Mouse (Mus musculus) adipocyte (in vitro differentiated cells): ENCODE measurements around the gene Cyfip2.

Source experiments
- DNase-seq: peaks from one replicate; pipeline ENCODE4 v3.0.0-alpha.2; 2016; ENCODE audit warnings: low spot score

Cyfip2 gene

DNA sequence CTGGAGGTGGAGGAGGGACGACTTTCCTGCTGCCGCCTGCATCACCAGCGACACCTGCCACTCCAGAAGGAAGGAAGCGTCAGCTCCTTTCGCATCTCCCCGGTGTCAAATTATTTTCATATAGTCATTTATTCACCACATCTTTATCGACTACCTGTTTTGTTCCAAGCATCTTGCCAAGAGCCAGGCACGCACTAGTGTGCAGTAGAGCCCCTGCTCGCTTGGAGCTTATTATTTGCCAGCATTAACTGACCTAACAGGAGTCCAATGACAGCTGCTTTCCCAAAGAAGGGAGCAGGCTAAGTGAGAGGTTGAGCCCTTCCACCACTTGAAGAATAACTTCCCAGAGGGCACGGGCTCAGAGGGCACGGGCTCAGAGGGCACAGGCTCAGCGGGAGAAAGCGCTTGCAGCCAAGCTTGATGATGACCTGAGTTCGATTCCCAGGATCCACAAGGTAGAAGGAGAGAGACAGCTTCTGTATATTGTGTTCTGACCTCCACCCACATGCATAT lies at the start of gene Cyfip2:
Cyfip2 (minus strand) TSS at position 337 of the 513 bp plus-strand sequence.
- DNase-seq = no peak

DNA sequence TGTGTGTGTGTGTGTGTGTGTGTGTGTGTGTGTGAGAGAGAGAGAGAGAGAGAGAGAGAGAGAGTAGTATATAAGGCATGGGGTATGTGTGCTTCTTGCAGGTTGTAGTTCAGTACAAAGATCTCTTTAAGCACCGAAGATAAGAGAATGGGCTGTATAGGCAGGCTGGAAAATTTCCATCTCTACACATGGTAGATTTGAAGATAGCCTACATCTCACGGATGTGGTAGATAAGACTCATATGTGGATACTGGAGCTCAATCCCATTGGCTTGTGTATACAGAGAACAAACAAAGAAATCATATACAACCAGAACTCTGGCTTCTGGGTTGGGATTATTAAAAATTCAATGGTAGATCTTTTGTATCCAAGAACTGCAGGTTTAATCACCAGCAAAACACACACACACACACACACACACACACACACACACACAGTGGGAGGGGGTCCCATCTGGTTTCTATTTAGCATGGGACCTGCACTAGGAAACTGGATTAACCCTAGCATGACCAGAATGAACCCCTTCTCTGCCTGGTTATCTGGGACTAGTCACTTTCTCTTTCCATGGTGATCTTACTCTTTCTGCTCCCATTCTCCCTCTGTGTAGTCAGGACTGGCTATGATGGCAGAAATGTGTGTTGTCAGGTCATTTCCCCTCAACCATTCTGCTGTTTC lies 48.5 kb upstream of the Cyfip2 start:
- no peak for DNase-seq

DNA sequence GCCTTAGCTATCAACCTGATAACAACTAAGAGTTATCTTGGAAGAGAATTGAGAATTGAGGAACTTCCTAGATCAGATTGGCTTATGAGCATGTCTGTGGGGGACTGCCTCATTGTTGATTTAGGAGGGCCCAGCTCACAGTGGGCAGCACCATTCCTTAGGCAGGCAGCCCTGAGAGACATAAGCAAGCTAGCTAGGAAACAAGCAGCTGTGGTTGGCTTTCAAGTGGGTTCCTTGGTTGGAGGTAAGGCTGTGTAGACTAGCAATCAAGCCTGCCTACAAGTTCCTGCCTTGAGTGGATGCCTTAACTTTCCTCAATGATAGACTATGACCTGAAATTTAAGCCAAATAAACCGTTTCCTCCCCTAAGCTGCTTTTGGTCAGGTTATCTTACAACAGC lies 45.7 kb upstream of the Cyfip2 start:
- no peak for DNase-seq

DNA sequence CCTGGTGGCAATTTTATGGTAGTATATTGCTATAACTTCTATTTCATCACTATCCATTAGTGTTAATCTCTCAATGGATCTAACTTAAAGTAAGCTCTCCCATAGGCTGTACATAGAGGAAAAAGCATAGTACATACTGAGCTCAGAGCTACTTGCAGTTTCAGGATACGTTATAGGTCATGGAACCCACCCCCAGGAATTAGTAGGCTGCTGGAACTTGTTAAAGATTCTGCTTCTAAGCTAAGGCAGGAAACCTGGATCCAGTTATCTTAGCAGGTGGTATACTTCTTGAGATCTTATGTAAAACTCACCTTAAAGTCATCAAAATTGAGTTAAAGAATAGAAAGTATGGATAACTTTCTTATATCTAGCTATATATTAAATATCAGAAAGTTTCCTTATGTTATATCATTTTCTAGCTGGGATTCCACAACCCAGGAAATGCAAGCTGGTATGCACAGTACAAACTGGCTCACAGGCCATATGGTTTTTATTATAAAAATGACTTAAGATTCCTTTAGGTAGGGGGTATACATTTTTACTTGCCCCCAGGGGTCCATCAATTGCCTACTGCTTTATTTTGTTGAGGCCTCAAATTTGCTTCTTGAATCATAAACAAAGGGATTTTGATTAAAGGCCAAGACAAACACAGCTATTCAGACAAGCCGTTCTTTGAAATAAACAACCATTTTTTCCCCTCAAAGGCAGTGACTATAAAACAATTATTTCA lies 37.2 kb upstream of the Cyfip2 start:
- DNase-seq = no peak

DNA sequence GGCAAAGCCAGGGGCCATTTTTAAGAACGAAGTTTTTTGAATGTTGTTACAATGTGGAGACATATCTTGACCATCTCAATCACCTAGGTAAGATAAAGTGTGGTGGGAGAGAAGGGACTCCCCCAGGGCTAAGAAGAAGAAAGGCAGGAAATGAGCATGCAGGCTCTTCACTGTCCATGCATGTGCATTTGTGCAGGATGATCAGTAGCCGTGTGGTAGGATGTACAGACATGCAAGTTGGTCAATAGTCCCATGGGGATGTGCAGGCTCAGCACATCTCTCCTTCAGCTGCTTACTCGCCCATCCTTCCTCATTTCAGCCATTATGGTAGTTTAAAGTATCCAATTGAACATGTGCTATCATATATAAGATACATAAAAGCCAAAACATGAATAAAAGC lies 35.8 kb upstream of the Cyfip2 start:
- DNase-seq = no peak

DNA sequence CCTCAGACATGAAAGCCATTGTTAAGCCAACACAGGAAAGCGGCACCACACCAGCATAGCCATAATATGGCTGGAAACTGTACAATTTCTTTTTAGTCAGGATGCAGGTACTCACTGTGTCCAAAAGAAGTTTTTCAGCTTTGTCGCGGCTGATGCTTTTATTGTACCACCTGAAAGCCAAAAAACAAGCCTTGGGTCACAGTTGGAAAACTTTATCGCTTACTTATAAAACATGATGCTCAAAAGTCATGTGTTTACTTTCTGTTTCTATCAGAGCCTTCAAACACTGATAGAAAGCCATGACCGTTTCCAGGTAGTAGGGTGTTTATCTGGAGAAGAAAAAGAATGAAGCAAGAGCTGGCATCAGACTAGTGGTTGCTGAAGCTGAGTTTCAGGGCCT lies 35.1 kb upstream of the Cyfip2 start:
- DNase-seq = no peak

DNA sequence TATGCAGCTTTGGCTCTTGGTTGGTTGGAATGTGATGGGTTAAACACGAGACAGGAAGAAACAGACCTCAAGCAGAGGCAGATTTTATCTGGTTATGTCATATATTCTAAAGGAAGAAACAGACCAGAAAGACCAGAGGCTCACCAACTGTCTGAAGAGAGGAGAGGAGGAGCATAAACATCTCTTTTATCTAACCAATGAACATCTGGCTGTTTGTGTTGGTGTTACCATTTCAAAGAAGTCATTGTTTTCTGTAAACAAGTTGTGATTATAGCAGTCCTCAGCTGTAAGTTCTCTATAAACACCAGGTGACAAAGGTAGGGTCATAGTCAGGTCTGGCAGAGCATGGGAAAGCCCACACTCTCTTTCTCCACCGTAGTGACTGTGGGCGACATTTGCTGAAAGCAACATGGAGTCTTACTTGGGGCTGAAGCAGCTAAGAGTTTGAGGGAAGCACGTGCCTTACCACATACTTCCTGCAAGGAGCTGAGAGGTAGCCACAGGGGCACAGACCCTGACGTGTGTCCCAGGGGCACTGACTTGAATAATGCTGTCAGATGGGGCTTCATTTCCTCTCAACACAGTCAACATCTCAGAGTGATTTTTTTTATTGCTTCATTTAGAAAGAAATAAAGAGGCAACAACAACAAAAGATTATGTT lies 31.4 kb upstream of the Cyfip2 start:
- no peak for DNase-seq

DNA sequence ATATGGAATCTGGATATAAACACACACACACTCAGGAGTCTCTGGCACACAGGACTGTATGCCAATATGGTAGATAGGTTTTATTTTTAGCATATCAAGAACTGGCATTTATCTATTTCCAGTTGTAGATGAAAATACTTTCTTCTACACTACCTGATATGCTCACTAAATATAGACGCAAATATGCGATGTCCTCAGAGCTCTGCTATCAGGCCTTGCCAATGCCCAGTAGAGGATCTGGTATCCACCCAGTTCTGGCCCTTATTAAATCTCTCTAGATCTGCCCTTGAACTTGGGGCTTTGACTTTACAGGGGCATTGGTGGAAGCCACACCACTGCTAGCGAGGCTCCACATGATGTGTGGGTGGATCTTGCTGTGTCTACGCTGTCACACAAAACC lies 29.3 kb upstream of the Cyfip2 start:
- no peak for DNase-seq

DNA sequence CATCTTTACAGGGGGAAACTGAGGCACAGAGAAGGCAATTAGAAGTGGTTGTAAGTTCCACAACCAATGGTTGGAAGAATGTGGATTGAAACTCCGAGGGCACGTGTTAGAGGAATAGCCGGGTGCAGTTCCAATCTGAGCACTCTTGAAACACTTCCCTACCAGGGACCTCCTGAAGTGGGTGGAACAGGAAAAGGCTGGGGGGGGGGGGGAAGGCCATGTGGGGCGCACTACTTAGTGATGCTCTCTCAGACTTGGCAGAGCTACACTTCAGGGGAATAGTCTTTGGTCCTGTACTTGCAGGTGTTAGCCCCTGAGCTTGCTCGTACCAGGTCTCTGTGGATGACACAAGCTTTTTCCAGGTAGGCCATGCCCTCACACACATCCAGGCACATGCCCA lies 23.4 kb upstream of the Cyfip2 start:
- no peak for DNase-seq

DNA sequence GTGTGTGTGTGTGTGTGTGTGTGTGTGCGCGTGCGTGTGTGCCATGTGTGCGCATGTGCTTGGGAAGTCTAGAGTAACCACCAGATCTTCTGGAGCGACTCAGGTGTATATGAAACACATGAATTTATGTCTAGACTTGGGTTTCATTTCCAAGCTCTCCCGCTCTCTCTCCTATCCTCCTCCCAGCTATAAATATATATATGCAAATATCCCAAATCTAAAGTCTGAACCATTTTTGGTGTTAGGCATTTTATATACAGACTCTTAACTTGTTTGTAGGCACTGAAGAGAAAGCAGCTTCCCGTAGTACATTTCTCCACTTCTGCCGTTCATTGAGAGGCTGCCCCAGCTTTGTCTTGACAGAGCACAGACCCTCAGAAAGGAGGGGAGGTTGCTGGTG lies 19.6 kb upstream of the Cyfip2 start:
- no peak for DNase-seq

DNA sequence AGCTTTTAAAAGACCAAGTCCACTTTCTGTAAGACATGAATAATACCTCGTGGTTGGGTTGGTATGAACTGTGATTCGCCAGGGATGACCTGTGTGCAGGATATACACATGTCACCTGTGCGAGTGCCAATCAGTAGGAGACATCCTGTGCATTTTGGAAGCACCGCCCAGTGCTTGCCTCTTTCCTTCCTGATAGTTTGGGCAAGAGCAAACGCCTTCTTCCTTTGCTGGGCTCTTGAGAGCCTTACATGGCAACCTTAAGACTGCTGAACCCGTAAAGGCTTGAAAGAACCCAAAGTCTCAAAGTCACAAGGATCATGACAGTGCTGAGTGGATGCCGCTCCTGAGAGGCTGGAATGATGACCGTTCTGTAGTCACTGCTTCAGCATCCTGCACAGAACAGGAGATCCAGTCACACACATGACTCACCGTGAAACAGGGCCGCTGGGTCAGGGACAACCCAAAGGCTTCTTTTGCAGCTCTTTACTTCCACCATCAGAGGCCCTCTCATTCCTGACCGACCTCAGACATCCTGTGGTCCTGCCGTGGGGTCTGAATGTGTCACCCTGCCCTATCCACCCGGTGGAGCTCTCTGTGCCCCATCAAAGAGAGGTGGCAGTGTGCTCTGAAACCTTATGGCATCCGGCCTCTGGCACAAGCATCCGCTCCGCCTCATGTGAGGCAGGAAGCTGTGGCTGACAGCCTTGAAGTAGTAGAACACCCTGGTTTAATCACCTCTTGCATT lies 13.8 kb upstream of the Cyfip2 start:
- DNase-seq = no peak

DNA sequence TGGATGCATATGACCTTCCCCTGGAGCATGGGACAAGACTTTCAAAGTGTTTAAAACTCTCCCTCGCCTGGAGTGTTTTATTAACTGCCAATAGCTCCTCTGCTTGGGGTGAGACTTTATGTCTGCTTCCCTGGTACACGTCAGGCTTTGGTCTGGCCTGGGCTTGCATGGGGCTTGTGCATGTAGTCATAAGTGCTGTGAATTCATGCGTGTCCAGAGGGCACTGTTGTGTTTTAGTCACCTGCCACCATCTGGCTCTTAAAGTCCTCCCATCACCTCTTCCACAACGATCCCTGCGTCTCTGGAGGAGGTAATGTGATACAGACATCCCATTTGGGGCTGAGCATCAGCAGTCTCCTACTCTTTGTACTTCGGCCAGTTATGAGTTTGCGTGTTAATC lies 8.9 kb upstream of the Cyfip2 start:
- DNase-seq = no peak

DNA sequence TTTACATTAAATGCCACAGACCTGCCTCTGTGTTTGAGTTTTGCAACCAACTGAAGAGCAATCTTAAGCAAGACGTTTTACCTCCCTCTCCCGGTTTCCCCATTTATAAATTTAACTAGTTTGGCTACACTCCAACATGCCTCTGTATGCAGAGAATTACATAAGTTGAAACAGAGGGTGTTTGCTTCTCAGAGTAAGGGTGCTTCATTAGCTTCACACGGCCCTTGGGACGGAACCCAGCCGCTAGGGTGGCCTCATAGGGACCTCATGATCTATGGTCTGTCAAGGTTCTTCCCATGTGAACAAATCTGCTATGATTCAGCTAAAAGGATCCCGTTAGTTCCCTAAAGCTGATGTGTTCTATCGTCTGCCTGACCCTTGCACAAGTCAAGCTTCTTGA lies 1.9 kb upstream of the Cyfip2 start:
- DNase-seq = no peak

DNA sequence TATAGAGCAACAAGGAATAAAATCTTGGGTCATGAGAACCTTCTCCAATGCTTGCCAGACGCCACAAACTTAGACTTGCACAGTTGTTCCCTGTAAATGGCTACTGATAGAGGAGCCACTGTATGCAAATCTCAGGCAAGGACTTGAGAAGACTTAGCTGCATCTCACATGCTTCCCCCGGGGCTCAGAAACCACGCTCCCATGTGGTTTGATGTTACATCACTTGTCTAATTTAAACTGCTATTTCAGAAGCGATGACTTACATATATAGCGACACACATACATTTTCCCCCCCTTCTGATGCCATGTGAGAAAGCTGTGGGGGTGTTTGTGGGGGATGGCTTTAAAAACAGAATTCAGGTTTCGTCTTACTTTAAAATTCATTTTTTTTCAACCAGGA lies 1.2 kb upstream of the Cyfip2 start:
- no peak for DNase-seq

DNA sequence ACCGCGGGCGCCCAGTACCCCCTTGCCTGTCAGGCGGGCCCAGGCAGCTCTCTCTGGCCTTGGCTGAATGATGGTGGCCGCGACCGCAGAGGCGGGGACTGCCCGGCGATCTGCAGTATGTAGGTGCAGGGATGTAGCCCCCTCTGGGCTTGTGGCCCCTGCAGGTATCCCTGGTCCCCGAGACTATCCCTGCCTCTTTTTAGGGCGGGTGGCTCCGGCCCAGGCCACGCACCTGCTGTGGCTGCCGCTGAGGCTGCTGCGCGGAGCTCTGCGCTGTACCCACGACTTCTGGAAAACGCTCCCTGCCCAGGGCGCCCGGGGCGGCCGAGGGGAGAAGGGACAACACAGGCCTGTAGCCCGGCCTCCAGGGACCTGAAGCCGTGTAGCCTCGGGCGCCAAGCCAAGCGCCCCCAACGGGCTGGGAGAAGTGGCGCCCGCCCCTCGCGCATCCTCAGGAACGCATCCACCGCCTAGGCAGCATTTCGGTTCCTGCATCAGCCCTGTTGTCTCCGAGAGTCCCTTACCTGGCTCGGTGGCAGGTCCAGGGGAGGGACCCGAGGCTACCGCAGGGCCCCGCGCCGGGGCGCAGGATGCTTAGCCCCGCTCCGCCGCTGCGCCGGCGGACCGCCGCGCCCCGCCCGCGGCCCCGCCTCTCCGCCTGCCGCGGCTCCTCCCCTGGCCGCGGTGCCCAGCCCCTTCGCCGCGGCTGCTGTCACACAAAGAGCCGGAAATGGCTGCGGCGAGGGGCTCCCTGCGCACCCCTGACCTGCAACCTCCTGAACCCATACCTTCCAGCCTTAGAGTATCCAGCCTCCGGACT lies 746 bp downstream of the Cyfip2 start:
- DNase-seq = no peak

DNA sequence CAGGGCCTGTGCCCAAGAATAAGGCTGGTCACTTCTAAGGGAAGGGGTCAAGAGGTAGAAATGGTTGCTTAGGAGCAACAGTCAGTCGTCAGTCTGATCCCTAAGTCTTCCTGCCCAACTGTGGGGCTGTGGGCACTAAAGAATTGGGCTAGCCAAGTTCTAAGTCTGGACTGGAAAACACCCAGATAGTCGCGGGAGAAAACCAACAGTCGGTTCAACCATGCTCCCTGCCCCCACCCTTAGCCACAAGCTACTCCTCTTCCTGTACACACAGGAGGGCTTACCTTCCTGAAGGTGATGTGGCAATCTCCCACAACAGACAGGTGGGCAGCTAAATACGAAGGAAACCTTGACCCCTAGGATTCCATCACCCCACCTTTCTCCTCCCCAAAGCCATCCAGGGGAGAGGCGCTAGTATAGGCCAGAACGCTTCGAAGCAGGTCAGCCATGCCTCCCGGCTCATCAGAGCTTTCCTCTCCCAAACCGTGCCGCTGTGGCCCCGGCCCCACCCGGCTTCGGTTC lies 1.4 kb downstream of the Cyfip2 start:
- DNase-seq = no peak

DNA sequence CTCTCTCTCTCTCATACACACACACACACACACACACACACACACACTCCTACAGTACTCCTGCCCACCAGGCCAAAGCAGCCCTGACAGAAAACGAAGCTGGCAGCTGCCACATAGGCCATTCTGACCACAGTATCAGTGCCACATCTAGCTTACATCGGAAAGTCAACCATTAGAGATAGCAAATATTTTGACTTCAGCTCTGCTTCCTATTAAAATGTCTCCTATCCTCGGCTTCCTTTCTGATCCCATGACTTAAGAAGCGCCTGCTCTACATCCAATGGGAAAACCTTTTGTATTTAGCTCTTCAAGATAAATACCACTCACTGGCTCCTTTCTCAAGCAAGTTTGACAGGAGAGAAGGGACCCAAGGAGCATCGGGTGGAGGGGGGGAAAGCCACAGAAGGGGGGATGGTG lies 2.0 kb downstream of the Cyfip2 start:
- DNase-seq = no peak

DNA sequence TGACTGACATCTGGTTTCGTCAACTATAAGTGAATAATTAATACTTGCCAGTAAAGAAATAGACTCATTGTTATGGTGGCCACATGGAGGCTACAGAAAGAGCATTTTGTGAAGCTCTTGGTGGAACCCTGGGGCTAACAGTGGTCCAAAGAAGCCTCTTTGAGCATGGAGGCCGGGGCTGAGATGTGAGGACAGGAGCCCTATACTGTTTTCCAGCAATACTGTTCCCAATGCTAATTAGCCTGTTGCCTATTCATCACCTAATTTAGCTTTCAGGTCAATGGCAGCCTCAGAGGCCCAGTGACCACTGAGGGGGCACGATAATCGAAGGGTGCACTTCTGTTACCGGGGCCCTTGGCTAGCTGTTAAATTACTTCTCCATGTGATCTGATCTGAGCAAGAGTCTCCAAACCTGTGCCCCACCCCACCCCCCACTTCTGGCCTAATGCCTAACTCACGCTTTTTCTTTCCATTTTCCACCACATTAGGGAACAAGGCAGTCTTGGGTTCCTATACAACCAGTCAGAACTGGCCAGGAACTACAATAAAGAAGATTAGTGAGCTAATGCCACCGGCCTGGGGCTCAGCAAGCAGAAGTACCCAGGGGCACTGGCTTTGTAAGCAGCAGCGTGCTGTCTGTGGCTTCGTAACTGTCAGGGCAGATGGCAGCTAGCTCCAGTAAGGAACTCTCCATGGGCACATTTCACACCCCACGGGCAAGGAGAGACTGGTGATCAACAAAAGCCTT lies 2.7 kb downstream of the Cyfip2 start:
- no peak for DNase-seq

DNA sequence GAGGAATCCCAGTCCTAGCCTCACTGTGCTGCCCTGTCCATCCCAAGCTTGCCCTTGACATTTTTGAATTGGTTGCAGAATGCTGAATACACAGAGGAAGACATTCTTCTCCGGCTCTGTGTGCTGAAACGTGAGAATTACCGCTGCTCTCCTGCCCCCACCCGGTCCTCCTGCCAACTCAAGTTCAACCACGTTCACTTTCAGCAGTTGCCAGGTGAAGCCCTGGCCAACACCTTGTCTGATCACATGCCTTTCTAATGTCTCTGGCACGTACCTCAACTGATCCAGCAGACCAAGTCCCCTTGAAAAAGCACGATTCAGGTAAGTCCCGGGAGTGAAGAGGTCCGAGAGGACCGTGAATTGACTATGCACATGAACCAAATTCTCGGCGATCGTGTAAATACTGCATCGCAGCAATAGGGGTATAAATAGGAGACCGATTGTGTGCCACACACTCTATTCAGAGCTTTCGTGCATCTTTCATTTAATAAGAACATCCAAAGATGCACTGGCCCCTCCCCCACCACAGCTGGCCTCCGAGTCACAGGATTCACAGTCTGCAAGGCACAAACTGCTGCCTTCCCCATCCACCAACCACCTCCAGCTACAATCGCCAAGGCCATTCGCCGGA lies 3.4 kb downstream of the Cyfip2 start:
- no peak for DNase-seq
